Mouse (Mus musculus): ENCODE data around the gene Cryaa. TPM values are rescaled to one million over a fixed set of nuclear protein-coding genes. Genes with fewer than 3 reads are reported as not detected.

Gene Cryaa
- total RNA-seq, 1 experiment from 2014 or later = 1.0 TPM

DNA sequence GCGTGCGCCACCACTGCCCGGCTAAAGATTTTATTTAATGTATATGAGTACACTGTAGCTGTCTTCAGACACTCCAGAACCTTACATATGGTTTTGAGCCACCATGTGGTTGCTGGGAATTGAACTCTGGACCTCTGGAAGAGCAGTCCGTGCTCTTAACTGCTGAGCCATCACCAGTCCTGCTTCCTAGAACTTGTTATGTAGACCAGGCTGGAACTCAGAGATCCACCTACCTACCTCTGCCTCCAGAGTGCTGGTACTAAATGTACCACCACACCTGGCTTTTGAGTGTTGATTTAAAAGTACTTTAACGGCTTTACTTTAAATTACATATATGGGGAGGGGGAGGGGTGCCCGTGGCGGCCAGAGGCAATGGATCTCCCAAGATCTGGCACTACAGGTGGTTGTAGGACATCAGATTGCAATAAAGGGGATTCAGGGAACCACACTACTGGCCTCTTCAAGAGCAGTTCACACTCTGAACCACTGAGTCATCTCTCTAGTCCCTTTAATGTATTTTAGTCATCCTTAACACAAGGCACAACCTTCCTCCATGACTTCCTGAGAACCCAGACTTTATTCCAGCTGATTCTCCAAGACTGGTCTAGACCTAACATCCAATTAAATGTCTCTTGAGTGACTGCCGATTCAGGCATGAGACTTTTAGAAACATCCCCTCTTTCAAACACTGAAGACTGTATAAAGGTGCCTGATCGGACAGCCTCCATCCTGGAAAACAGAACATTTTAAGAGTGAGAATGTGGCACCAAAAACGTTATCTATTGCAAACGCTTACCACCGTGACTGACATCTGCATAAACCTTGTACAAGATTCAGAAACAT lies 20.2 kb upstream of the Cryaa start:
- no peak for ATAC-seq (ENCODE audit: extremely low read depth, insufficient number of reproducible peaks, low FRiP score, poor library complexity, severe bottlenecking)

DNA sequence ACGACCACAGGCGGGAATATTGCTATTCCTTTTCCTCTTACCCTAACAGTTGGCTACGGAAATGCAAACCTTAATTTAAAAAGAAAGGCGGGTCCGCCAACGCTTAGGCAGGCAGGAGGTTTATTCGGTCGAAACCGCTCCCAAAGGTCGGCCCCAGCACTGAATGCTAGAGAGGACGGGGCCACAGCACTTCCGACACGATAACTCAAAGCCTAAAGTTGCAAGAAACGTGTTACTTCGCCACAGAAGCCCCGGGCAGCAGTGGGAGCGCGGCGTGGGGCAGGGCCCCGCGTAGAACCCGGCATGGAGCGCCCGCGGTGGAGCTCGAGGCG lies 19.5 kb upstream of the Cryaa start:
- ATAC-seq (ENCODE audit: extremely low read depth, insufficient number of reproducible peaks, low FRiP score, poor library complexity, severe bottlenecking) = no peak

DNA sequence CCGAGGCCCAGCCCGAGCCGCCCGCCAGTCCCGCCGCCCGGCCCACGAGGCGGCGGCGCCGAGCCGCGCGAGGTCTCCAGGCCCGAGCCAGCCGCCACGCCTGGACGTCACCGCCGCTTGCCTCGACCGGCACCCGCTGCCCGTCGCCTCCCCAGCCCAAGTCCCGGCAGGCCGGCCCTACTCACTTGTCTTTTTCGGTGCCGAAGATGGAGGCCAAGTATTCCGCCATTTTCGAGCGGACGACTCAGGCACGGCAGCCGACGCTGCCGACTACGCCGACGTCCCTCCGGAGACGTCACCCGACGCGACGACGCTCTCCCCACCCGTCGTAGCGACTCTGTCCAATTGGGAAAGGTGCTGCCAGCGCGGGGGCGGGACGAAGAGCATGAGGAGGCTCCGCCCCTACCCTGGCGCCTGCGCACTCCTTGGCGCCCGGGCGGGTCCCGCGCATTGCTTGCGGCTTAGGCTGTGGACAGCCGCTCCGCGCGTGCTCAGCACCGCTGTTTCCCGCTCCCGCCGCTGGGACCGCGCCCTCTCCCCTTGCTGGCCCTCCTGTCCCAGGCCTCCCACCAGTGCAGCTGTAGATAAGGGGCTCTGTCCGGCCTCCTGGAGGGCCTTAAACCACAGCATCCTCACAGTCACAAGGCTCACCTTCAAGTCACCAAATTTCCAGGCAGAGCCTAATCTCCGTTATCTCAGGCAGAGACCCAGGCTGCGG lies 19.0 kb upstream of the Cryaa start, which contains the start of gene U2af1:
Gene U2af1 (minus strand): TSS at position 425 of the 718 bp plus-strand sequence.
- peak; percentile 99 for ATAC-seq (ENCODE audit: extremely low read depth, insufficient number of reproducible peaks, low FRiP score, poor library complexity, severe bottlenecking)

- no peak for ATAC-seq (ENCODE audit: extremely low read depth, insufficient number of reproducible peaks, low FRiP score, poor library complexity, severe bottlenecking)
These were observed 16.9 kb upstream of the Cryaa start for GRCm38 (mm10) chr17:31660661-31661250.

DNA sequence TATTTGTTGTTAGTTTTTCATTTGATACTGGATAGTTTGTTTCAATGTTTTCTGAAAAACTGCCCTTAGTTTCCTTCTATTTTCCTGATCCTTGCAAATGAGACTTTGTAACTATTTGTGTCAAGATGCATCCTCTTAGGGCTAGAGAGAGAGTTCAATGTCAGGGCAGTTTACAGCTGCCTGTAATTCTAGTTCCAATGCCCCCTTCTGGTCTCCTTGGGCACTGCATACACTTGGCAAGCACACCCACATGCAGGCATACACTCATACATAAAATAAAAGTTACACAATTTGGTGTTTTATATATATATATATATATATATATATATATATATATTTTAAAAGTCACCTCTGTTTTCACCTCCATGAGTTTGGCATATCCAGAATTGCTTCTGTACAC lies 14.8 kb upstream of the Cryaa start:
- ATAC-seq (ENCODE audit: extremely low read depth, insufficient number of reproducible peaks, low FRiP score, poor library complexity, severe bottlenecking) = no peak

GRCm38 (mm10) chr17:31664760-31665159 lies 12.8 kb upstream of the Cryaa start:
- peak; percentile 96 for ATAC-seq (ENCODE audit: extremely low read depth, insufficient number of reproducible peaks, low FRiP score, poor library complexity, severe bottlenecking)

DNA sequence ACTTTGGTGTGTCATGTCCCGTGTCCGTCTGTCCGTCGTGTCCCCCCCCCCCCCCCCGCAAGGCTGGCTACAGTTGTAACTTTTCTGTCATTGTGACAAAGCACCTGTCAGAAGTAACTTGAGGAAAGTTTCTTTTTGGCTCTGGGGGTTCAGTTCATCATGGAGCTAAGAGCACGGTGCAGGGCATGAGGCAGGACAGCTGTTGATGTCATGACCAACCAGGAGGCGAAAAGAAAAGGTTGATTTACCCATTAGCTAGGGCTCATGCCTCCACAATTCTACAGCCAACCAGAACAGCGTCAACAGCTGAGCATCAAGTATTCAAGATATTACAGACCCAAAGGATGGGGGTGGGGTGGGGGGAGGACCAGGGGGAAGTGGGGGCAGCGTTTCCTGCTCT lies 9.3 kb upstream of the Cryaa start:
- ATAC-seq (ENCODE audit: extremely low read depth, insufficient number of reproducible peaks, low FRiP score, poor library complexity, severe bottlenecking) = no peak

DNA sequence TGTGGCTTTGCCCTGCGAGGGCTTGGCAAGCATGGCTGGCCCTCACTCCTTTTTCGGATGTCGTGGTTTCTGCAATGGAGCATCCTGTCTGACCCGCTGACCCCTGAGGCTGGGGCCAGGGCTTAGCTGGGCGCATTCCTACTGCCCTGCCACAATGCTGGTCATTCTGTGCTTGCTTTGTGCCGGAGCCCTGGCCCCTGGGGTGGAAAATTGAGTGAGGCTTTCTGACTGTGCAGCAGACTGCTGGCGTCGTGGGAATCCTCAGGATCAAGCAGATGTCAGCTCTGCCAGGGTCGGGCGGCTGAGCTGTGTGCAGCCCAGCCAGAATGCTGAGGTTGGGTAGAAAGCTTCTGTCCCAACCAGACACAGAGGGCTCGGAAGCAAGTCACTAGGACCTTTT lies 7.4 kb upstream of the Cryaa start:
- ATAC-seq (ENCODE audit: extremely low read depth, insufficient number of reproducible peaks, low FRiP score, poor library complexity, severe bottlenecking) = no peak

GRCm38 (mm10) chr17:31671698-31672097 lies 5.9 kb upstream of the Cryaa start:
- no peak for ATAC-seq (ENCODE audit: extremely low read depth, insufficient number of reproducible peaks, low FRiP score, poor library complexity, severe bottlenecking)

DNA sequence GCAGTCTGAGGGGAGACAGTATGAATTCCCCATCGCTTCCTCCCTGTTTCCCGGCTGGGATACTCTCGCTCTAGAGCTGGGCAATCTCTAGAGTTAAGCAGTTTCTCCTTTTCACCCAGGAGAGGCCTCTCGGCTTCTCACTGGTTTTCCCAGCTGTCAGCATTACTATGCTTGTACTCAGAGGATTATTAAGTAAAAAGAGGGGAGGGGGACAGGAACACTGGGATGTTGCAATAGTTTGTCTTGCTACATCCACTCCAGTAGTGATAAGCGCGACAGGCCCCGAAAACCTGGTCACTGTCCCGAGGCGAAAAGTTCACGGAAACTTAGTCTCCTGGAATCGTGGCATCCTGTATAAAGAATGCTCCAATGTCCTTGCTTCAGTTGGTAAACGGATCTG lies 5.3 kb upstream of the Cryaa start:
- ATAC-seq (ENCODE audit: extremely low read depth, insufficient number of reproducible peaks, low FRiP score, poor library complexity, severe bottlenecking) = no peak

DNA sequence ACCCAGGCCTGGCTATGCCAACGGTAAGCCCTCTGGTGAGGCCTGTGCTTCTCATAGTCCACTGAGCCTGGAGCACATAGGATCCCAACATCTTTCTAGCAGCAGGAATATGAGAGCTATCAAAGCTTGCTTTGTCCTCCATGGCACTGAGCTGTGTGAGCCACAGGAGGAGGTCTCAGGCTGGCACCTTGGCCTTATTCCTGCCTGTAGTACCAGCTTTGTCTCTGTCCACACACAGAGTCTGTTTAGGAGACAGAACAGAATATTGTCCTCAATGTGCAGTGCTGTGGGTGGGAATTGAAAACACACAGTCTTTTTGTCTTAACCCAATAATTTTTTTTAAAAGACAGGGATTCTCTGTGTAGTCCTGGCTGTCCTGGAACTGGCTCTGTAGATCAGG lies 3.2 kb upstream of the Cryaa start:
- ATAC-seq (ENCODE audit: extremely low read depth, insufficient number of reproducible peaks, low FRiP score, poor library complexity, severe bottlenecking) = no peak

DNA sequence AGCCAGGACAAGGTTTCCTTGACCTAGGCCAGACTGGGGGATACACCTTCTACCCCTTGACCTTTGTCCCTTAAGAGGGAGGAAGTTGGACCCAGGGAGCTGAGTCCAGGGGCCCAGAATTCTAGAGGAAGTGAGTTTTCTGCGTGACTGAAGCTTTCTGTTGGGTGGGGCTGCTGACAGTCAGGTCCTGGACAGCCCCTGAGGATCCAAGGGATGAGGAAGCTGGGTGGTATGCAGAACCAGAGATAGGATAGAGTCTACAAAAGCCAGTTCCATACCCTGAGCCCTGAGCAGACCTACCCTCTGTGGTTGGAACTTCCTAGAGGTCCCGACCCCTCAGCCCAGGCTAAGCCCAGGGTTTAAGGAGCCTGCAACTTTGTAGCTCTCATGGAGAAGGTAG lies 2.8 kb downstream of the Cryaa start:
- no peak for ATAC-seq (ENCODE audit: extremely low read depth, insufficient number of reproducible peaks, low FRiP score, poor library complexity, severe bottlenecking)

DNA sequence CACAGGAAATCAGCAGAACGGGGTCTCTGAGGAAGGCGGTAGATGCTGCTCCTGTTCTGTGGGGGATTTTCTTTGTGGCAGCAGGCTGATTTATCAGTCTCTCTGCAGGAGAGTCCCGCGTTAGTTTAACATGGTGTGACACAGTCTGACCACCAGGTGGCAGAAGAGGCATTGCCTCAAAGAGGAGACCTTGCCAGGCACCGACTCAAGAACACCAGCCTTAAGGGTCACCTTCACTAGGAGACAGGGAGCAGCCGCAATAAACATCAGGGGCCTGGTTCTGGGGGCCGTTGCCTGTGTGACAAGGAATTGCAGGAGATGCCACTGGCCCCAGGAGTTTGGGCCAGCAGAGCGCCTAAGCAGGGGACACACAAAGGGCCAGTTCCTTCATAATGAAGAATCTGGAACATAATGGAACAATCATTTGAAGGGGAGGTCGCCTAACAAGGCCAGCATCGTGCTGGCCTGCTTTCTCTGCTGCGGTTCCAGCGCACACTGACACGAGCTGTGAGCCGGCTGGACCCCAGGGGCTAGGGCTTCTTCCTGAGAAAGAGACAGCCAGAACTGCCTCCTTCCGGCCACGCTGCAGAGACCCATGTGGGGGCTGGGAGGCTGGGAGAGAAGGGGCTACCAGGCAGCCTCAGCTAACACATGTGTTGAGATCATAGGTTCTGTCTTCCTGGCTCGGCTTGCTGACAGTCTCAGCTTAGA lies 8.1 kb downstream of the Cryaa start:
- ATAC-seq (ENCODE audit: extremely low read depth, insufficient number of reproducible peaks, low FRiP score, poor library complexity, severe bottlenecking) = peak; percentile 84

- ATAC-seq (ENCODE audit: extremely low read depth, insufficient number of reproducible peaks, low FRiP score, poor library complexity, severe bottlenecking) = no peak
These were observed 8.6 kb downstream of the Cryaa start for GRCm38 (mm10) chr17:31686225-31686564.

- no peak for ATAC-seq (ENCODE audit: extremely low read depth, insufficient number of reproducible peaks, low FRiP score, poor library complexity, severe bottlenecking)
These were observed 10.5 kb downstream of the Cryaa start for GRCm38 (mm10) chr17:31688112-31688511.

GRCm38 (mm10) chr17:31689606-31690005 lies 12.0 kb downstream of the Cryaa start:
- ATAC-seq (ENCODE audit: extremely low read depth, insufficient number of reproducible peaks, low FRiP score, poor library complexity, severe bottlenecking) = no peak

GRCm38 (mm10) chr17:31692918-31693317 lies 15.3 kb downstream of the Cryaa start:
- no peak for ATAC-seq (ENCODE audit: extremely low read depth, insufficient number of reproducible peaks, low FRiP score, poor library complexity, severe bottlenecking)

DNA sequence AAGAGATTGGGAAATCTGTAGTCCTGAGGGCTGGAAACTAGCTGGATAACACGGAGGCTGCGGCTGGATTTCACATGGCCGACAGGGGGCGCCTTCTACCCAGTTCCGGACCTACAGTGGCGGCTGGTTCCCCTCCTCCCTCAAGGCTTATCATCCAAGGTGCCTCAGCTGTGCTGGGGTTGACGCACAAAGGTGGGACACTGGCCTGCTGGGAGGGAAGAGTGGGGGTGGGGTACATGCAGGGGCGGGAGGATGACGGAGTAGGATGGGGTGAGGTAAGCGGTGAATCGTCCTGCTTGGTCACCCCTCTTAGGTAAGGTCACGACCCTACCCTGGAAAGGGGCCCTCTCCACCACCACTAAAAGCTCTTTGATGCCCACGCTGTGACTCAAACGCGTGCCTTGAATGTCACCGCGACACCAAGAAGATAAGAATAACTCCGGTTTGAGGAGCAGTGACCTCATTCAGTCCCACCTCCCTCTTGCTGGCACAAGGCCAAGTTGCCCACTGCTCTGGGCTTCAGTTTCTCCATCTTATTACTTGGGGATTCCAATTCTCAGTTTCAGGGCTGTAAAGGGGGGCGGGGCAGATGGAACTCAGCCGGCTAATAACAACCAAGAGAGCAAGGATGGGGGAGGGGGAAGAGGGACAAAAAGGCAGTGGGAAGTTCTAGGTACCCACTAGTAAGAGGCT lies 15.9 kb downstream of the Cryaa start:
- peak; percentile 83 for ATAC-seq (ENCODE audit: extremely low read depth, insufficient number of reproducible peaks, low FRiP score, poor library complexity, severe bottlenecking)

DNA sequence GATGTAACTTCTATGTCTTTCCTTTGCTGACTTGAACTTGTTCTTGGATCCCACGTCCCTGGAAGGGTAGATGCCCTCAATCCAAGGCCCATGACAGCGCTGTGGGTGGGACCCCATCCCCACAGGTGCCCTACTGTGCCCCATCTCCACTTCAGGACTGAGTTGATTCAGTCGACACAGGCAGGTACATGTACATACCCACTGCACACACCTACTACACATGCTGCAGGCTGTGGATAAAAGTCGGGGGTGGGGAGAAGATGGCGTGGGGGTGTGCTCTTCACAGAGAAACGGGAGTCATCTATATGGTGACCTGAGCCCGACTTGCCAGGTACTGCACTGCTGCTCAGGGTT lies 16.4 kb downstream of the Cryaa start:
- ATAC-seq (ENCODE audit: extremely low read depth, insufficient number of reproducible peaks, low FRiP score, poor library complexity, severe bottlenecking) = no peak
